18 mouse cellular contexts compared by ENCODE assay signal in genomic region chrX:134675022-134675421, GRCm38 (mm10). TPM values are rescaled to one million over a fixed set of nuclear protein-coding genes. Genes with fewer than 3 reads are reported as not detected.
DNase-seq lines count a peak whose midpoint lies in the region; ATAC-seq and TF ChIP-seq lines count a peak whose summit lies in the region.
"Had no signal": no experiment of that assay in that cellular context is flagged by ENCODE, and none has a peak within 500 bp of the region (broad histone marks: within the 10 kb centered on the region; RNA-seq: fewer than 3 reads in every experiment).

No protein-coding gene starts in this region.

- peak; percentile 10 for DNase-seq in kidney, adult 2 months
- DNase-seq in ZHBTc4 (ENCODE audit: low read depth, low spot score): peak; percentile 83
- peak; percentile 53 for DNase-seq in embryonic facial prominence, embryonic 11.5 days (ENCODE audit: low spot score)
- DNase-seq in retina, embryonic 14.5 days (ENCODE audit: low spot score): peak; percentile 45
- DNase-seq in left cerebral cortex, postnatal 36 days (ENCODE audit: low spot score in 2 of 2): no peak
- DNase-seq: adrenal gland, postnatal 36 days; cerebellum, adult 9-11 months; gastrocnemius, postnatal 25 days; kidney, postnatal 14 days; liver; lung, adult 18-20 months had no signal

- no peak overlapping the region for H3K9ac ChIP-seq in kidney, embryonic 16.5 days (replicated peaks; ENCODE audit: low read length)
- no peak overlapping the region for H3K9ac ChIP-seq in embryonic facial prominence, embryonic 11.5 days (replicated peaks; ENCODE audit: low read length)
- no peak overlapping the region for H3K9ac ChIP-seq in intestine, embryonic 15.5 days
- H3K9ac ChIP-seq: embryonic facial prominence, embryonic 13.5 days had no signal

- H3K4me3 ChIP-seq in kidney, adult 2 months (ENCODE audit: insufficient read depth, low read depth, low read length): no peak overlapping the region
- no peak overlapping the region for H3K4me3 ChIP-seq in kidney, embryonic 16.5 days (ENCODE audit: low read length)
- H3K4me3 ChIP-seq in embryonic facial prominence, embryonic 11.5 days (ENCODE audit: low read depth, low read length): no peak overlapping the region
- H3K4me3 ChIP-seq in intestine, embryonic 15.5 days (replicated peaks): no peak overlapping the region
- H3K4me3 ChIP-seq: embryonic facial prominence, embryonic 13.5 days had no signal

- intact Hi-C loops in left cerebral cortex, postnatal 36 days (cut with DNase I): no loop called here

- no peaks in the 10 kb centered on the region for H3K27me3 ChIP-seq in kidney, adult 2 months (replicated peaks; ENCODE audit: control insufficient read depth, insufficient read depth, low read length)
- peaks cover 2% of the 10 kb centered on the region; the same call in 1 of the 2 replicates for H3K27me3 ChIP-seq in kidney, embryonic 16.5 days (ENCODE audit: insufficient read depth, low read length)
- H3K27me3 ChIP-seq in embryonic facial prominence, embryonic 11.5 days (ENCODE audit: control insufficient read depth, insufficient read depth, low read length): no peaks in the 10 kb centered on the region
- H3K27me3 ChIP-seq in intestine, embryonic 15.5 days (replicated peaks): no peaks in the 10 kb centered on the region
- H3K27me3 ChIP-seq: embryonic facial prominence, embryonic 13.5 days had no signal

- H3K9me3 ChIP-seq in kidney, embryonic 16.5 days (ENCODE audit: low read length): no peaks in the 10 kb centered on the region
- no peaks in the 10 kb centered on the region for H3K9me3 ChIP-seq in embryonic facial prominence, embryonic 11.5 days (replicated peaks; ENCODE audit: control insufficient read depth, low read length)
- H3K9me3 ChIP-seq in intestine, embryonic 15.5 days: no peaks in the 10 kb centered on the region
- H3K9me3 ChIP-seq: embryonic facial prominence, embryonic 13.5 days had no signal

- no peak for TF ChIP-seq CTCF in kidney, adult 2 months (conservative IDR thresholded peaks at IDR 0.05; ENCODE audit: insufficient read depth, insufficient read length, low read depth, low read length)

- H3K4me1 ChIP-seq in kidney, adult 2 months (ENCODE audit: control insufficient read depth, insufficient read depth, low read length): no peaks in the 10 kb centered on the region
- H3K4me1 ChIP-seq in kidney, embryonic 16.5 days (ENCODE audit: insufficient read depth, low read length): no peaks in the 10 kb centered on the region
- H3K4me1 ChIP-seq in embryonic facial prominence, embryonic 11.5 days (ENCODE audit: control insufficient read depth, insufficient read depth, low read length): no peaks in the 10 kb centered on the region
- H3K4me1 ChIP-seq in intestine, embryonic 15.5 days (replicated peaks): no peaks in the 10 kb centered on the region
- H3K4me1 ChIP-seq: embryonic facial prominence, embryonic 13.5 days had no signal

- H3K36me3 ChIP-seq in kidney, adult 2 months (ENCODE audit: control insufficient read depth, insufficient read depth, low read length): no peaks in the 10 kb centered on the region
- H3K36me3 ChIP-seq in kidney, embryonic 16.5 days (ENCODE audit: insufficient read depth, low read length): no peaks in the 10 kb centered on the region
- no peaks in the 10 kb centered on the region for H3K36me3 ChIP-seq in embryonic facial prominence, embryonic 11.5 days (replicated peaks; ENCODE audit: control insufficient read depth, insufficient read depth, low read depth, low read length)
- no peaks in the 10 kb centered on the region for H3K36me3 ChIP-seq in intestine, embryonic 15.5 days
- H3K36me3 ChIP-seq: embryonic facial prominence, embryonic 13.5 days had no signal

- no peak overlapping the region for H3K27ac ChIP-seq in kidney, adult 2 months (ENCODE audit: insufficient read depth, low read depth, low read length)
- H3K27ac ChIP-seq in kidney, embryonic 16.5 days (ENCODE audit: low read length): no peak overlapping the region
- no peak overlapping the region for H3K27ac ChIP-seq in embryonic facial prominence, embryonic 11.5 days (replicated peaks; ENCODE audit: low read depth, low read length)
- H3K27ac ChIP-seq in intestine, embryonic 15.5 days: no peak overlapping the region
- H3K27ac ChIP-seq: embryonic facial prominence, embryonic 13.5 days; macrophage had no signal

- no peak for ATAC-seq in kidney, embryonic 16.5 days (ENCODE audit: low FRiP score, low TSS enrichment)
- no peak for ATAC-seq in embryonic facial prominence, embryonic 11.5 days (replicated peaks; ENCODE audit: insufficient number of reproducible peaks, low FRiP score, low TSS enrichment, low read depth)
- no peak for ATAC-seq in intestine, embryonic 15.5 days
- ATAC-seq: activated CD4-positive, CD25-positive, alpha-beta regulatory T cell, adult 4 months; intestine, embryonic 16.5 days had no signal

- TF ChIP-seq POLR2A in kidney, adult 2 months (IDR thresholded peaks at IDR 0.05; ENCODE audit: low read depth, low read length): no peak

- H3K4me2 ChIP-seq in kidney, embryonic 16.5 days (replicated peaks; ENCODE audit: low read depth, low read length): no peak overlapping the region
- no peak overlapping the region for H3K4me2 ChIP-seq in embryonic facial prominence, embryonic 11.5 days (ENCODE audit: low read depth, low read length)
- no peak overlapping the region for H3K4me2 ChIP-seq in intestine, embryonic 15.5 days (replicated peaks)
- H3K4me2 ChIP-seq: embryonic facial prominence, embryonic 13.5 days; heart, embryonic 11.5 days had no signal

- 61% methylated on average over 5 of the region's 5 CpGs for WGBS in kidney, adult 2 months
- 48% methylated on average over 5 of the region's 5 CpGs for WGBS in kidney, embryonic 16.5 days
- WGBS in embryonic facial prominence, embryonic 11.5 days: 35% methylated on average over 5 of the region's 5 CpGs
- 54% methylated on average over 5 of the region's 5 CpGs for WGBS in intestine, embryonic 15.5 days

RNA-seq across cellular contexts. Expression of gene Armcx4, which starts 11.3 kb away (rescaled TPM):
- polyA plus RNA-seq in kidney, adult 2 months (2012; rRNA removed): 0.71 and 1.1 TPM in 2 replicates
- polyA plus RNA-seq in kidney, embryonic 16.5 days (2015; fragmentation: Nextera tagmentation; extraction: Ambion mirVana): 4.0 and 4.4 TPM in 2 replicates
- polyA plus RNA-seq in embryonic facial prominence, embryonic 11.5 days (2014; fragmentation: Nextera tagmentation; extraction: Ambion mirVana): 6.6 and 7.5 TPM in 2 replicates
- total RNA-seq in left cerebral cortex, postnatal 36 days (2021): 10 to 100 TPM; 36.3 to 36.4 TPM
- 2.7 and 3.3 TPM in 2 replicates for polyA plus RNA-seq in intestine, embryonic 15.5 days (2015; fragmentation: Nextera tagmentation; extraction: Ambion mirVana)

RNA-seq across cellular contexts. Expression of gene Armcx1, which starts 42.7 kb away (rescaled TPM):
- 2.5 and 3.8 TPM in 2 replicates for polyA plus RNA-seq in kidney, adult 2 months (2012; rRNA removed)
- 53.4 and 59.0 TPM in 2 replicates for polyA plus RNA-seq in kidney, embryonic 16.5 days (2015; fragmentation: Nextera tagmentation; extraction: Ambion mirVana)
- polyA plus RNA-seq in embryonic facial prominence, embryonic 11.5 days (2014; fragmentation: Nextera tagmentation; extraction: Ambion mirVana): 47.0 and 55.1 TPM in 2 replicates
- 10 to 100 TPM; 60.3 to 74.8 TPM for total RNA-seq in left cerebral cortex, postnatal 36 days (2021)
- 40.9 and 46.1 TPM in 2 replicates for polyA plus RNA-seq in intestine, embryonic 15.5 days (2015; fragmentation: Nextera tagmentation; extraction: Ambion mirVana)

Comparison
In these comparisons a context has a peak if more than half of its experiments do, and no peak if none do; other contexts are left out.
1. DNase-seq: peak in kidney, adult 2 months (single experiment), ZHBTc4 (single experiment), embryonic facial prominence, embryonic 11.5 days (single experiment) and retina, embryonic 14.5 days (single experiment); none in left cerebral cortex, postnatal 36 days (0 of 2).